Mouse (Mus musculus) lung, postnatal 4 days (tissue): ENCODE data around the gene Msrb2.

Experiments
- DNase-seq, 2 experiments: peaks; one replicate each; pipeline ENCODE4 v3.0.0; 2021

Gene Msrb2

GRCm38 (mm10) chr2:19390411-19391143 lies 19.3 kb downstream of the Msrb2 start:
- no peak for DNase-seq

DNA sequence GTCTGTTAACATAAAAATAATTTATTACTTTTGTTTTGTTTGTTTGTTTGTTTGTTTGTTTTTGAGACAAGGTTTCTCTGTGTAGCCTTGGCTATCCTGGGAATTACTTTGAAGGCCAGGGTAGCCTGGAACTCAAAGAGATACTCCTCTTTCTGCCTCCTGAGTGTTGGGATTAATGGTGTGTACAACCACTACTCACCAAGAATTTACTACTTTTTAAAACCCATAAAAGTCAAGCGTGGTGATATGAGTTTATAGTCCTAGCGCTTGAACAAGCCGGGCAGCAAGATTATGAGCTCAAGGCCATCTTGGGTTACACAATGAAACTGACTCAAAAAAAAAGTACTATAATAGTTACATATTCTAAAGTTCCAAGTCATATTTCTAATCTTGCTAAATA lies 20.4 kb downstream of the Msrb2 start:
- DNase-seq, result no peak

DNA sequence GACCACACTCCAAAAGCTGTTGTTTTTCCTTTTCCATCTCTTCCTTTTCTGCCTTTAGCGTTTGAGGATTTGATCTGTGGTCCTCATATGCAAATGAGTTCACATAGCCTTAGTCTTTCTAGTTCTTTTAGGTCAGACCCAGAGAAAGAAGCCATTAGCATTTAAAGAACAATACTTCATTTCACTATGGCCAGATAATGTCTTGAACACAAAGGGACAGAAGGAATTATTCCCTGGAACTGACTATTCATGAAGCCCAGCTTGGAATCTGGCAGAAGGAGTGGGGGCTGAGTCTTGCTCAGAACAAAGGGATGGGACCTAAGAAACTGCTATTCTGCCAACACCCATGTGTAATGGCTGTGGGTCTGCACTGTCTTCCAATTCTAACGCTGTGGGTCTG lies 21.6 kb downstream of the Msrb2 start:
- DNase-seq, result no peak

- DNase-seq, result no peak
These were observed 34.2 kb downstream of the Msrb2 start for GRCm38 (mm10) chr2:19405409-19405808.

DNA sequence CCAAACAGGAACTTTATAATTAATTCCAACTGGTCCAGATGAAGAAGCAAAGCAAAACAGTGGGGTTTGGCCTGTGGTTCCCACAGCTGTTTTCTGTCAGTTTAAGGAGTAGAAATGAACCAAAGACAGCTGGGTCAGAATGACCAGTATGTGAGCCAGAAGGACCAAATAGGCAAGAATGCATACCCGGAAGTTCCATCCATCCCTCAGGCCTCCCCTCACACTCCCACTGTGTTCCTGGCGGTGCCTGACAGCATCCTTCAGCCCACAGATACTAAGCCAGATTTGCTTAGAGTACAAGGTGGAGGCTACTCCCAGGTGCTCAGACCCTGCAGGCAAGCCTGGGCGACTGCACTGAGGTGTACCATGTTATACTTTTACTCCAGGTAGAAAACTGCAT lies 35.3 kb downstream of the Msrb2 start:
- DNase-seq, result no peak

GRCm38 (mm10) chr2:19414222-19414965 lies 43.2 kb downstream of the Msrb2 start:
- peak; percentile 44 to 58 for DNase-seq

- DNase-seq, result peak in 1 of 2 experiments; percentile 41
These were observed 43.9 kb downstream of the Msrb2 start for GRCm38 (mm10) chr2:19415063-19415521.

- no peak for DNase-seq
These were observed 44.8 kb downstream of the Msrb2 start for GRCm38 (mm10) chr2:19416066-19416465.

GRCm38 (mm10) chr2:19419686-19420345 lies 48.6 kb downstream of the Msrb2 start:
- no peak for DNase-seq

GRCm38 (mm10) chr2:19422226-19422625 lies 51.0 kb downstream of the Msrb2 start:
- DNase-seq, result no peak

DNA sequence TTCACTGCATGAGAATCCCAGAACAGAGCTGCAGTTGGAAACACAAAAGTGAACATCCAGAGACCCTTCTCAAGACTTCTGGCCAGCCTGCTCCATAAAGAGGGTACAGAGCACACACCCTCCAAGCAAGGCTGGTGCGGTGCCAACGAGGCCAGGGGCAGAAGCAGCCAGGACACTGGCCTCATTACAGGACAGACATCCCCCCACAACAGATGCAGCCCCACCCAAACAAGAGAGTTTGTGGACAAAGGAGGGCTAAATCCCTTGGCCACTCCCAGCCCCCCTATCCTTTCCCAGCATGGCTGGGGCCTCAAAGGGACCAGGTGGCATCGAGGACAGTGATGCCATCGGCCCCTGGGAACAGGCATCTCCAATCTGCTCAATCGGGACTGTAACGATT lies 51.8 kb downstream of the Msrb2 start:
- DNase-seq, result no peak

- DNase-seq, result peak; percentile 38 to 54
These were observed 57.8 kb downstream of the Msrb2 start for GRCm38 (mm10) chr2:19429031-19429430.

- DNase-seq, result no peak
These were observed 58.8 kb downstream of the Msrb2 start for GRCm38 (mm10) chr2:19429691-19430690.

DNA sequence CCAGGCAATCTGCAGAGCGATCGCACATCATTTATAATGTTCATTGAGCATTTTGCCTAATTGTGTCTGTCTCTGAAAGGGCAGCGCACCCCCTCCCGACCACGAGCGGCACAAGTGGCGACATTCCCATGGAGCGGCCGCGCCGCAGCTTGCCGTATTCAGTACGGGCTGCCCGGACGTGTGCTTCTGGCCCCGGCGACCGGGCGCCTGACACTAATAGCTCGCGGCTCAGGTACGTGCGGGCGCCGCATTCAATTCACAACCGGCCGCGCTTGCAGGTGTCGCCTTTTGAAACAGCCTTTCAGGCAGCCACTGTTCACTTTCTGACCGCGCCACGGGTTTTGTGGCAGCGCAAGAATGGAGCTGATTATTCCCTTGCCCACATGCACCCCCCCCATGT lies 59.5 kb downstream of the Msrb2 start:
- DNase-seq, result no peak

GRCm38 (mm10) chr2:19431186-19431585 lies 59.9 kb downstream of the Msrb2 start:
- DNase-seq, result no peak

DNA sequence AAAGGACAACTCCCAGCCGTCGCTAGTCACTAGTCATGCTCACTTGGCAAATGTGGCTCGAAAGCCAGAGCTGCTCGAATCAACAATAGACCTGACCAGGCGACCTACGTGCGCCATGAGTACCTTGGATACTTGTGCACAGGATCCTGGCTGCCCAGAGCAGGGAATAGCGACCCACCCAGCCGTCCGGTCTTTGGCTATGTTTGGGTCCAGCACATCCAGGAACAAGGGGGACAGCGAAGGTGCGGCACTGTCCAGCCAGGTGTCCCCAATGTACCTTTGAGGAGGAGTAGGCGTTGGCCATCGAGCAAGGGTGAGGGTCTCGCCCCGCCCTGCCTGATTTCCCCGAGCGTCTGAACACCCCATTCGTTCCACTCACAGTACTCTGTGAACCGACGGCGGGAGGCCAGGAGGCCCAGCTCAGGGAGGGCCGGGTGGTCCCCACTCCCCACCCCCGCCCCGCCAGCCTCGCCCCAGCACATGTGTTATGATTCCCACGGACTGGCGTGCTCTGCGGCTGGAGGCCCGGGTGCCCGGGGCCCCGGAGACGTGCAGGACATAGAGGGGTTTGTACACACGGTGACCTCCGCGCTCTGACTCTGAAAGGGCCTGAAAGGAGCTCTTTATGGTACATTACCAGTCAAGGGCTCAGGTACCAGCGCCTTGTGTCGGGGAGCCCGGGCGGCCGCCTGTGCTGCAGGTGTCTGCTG lies 60.5 kb downstream of the Msrb2 start:
- no peak for DNase-seq

DNA sequence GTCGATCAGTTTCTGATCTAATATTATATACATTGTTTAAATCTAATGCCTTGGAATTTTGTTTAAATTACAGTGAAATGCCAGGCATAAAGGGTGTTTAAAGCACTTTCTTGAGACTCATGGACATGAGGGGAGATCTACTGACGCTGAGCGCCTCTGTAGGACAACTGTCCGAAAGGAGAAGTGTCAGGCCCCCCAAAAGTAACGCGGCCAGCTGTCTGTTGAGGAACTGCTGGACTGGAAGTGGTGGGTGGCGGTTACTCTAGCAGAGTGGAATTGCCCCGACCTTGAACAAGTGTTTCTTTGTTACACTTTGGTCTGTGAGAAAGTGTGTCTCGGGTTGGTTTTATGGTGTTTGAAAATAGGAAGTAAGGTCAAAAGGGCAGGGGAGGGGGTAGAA lies 73.1 kb downstream of the Msrb2 start:
- no peak for DNase-seq
